Mouse (Mus musculus) kidney, adult 2 months (tissue): ENCODE measurements around the gene Gatb.

ENCODE experiments used
- CTCF ChIP-seq: fragments of 200-500 bp; conservative IDR thresholded peaks from 2 replicates; pipeline ENCODE4 v1.5.1; 2011; ENCODE audit warnings: low read depth, mild to moderate bottlenecking, control low read depth, low read length, moderate library complexity, mixed read lengths; ENCODE audit not compliant: insufficient read depth, insufficient read length
- POLR2A ChIP-seq: fragments of 200-500 bp; IDR thresholded peaks from one replicate; pipeline ENCODE4 v1.6.1; 2011; ENCODE audit warnings: low read depth, low read length, control low read depth

DNA sequence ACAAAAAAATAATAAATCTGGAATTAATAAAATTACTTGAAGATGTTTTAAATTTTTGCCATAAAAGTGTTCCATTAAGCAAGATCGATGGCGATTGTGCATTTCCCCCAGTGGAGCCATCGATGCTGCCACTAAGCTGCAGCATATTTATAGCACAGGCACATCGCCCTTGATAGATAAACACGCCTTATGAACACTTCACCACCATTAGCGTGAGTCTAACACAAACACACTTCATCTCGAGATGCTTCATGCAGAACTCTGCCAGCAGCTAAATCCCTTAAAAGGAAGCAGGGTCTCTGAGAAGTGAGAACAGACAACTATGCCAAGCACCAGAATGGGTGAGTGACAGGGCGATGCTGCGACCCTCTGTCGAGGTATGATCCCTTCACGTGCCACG lies 92.8 kb downstream of the Gatb start:
- TF ChIP-seq POLR2A (no peak), CTCF (no peak)
